Mouse (Mus musculus): ENCODE results near the gene Trmt112.

The Trmt112 gene

DNA sequence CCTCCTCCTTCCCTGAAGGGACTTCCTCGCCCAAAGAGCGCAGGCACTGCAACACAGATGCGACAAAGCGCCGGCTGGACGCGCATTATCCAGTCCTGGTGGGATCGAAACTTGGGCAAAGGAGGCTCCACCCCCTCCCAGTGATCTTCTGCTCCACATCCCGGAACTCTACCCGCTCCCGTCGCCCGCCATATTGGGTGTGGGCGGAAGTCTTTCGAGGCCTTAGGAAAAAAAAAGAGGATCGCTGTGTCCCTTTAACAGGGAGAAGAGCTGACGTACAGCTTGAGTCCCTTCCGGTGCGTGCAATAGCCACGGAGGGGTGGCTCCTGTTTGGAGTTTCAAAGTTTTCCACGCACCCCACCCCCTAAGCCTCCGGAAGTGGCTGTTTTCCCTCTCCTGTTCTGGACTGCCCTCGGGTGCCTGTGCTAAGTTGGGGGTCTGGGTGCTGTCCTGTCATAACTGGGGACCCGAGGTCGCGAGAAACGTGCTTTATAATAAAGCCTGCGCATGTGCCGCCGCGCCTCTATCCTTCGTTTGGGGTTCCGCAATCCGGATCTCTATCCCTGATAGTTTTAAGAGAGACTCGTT lies 42.0 kb downstream of the Trmt112 start:
- DNase-seq = peak; percentile 84

DNA sequence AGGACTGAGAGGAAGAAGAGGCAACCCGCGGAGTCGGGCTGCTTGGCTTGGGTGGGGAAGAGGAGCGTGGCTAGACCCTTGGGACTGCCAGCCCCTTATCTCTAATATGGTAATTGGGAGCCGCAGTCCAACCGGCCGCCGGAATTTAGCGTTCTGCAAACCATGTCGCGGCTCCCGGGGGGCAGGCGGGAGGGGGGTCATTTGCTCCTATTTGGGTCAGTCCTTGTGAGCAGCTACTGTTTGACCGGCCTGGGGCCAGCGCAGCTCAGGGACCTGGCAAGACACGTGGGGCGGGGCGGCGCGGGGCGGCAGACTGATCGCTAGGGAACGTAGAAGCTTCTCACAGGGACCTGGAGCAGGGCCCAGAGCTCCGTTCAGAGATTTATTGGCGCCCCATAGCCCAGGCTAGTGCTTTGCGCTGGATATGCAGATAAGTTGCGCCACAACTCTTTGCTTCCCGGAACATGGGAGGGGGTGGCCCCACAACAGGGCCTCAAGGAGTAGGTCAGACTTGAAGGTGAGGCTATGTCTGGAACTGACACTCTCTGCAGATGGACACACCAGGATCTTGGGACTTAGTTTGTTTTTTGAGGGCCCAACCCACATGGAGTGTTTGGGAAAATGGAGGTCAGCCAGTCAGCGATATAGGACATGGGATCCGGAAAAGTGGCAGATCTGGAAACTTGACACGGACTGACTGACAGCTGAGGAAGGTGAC lies 42.7 kb downstream of the Trmt112 start:
- DNase-seq = peak; percentile 74

DNA sequence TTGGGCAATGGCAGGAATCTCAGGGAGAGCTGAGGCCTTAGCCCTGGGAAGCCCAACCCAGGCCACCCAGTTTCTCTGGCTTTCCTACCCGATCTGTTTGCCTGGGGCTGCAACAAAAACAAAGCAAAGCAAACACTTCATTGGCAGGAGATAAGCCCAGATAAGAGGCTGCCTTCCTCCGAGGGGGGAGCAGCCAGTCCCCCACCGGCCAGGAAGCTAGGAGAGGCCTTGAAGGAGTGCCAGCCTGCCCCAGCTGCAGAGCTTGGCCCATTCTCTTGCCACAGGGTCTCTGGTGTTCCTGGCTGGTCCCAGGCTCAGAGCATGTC lies 43.2 kb downstream of the Trmt112 start:
- peak; percentile 58 for DNase-seq

DNA sequence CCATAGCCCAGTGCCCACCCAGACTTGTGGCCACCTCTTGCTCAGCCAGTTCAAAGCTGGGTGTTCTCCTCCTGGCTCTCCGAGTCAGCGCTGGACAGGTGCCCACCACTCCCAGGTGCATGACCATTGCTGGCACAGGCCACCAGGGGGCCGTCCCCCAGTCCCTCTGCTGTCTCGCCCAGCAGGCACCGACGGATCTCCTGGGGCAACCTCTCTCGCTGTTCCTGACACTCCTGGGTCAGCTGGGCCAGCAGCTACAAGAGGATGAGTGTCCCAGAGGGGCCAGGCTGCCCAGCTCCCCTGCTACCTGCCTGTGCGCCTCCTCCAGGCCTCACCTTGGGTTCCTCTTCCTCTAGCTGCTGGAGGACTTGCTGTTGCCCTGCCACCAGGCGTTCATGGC lies 44.5 kb downstream of the Trmt112 start:
- DNase-seq = peak; percentile 67

DNA sequence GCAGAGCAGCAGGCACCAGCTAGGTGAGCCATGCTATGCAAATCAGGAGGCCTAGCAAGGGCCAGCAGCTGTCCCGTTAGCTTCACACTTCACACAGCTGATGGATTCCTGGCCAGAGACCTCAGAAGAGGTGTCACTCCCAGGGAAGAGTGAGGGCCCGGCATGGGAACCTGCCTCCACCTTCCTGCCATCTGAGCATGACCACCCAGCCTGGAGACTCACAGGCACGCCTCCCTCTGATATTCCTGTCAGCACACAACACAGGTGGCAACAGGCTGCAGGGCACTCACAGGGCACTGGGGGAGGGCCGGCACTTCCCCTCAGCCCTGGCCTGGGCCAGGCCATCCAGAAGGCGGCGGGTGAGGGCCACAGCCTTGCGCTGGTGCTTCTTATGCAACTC lies 45.9 kb downstream of the Trmt112 start:
- no peak for DNase-seq

DNA sequence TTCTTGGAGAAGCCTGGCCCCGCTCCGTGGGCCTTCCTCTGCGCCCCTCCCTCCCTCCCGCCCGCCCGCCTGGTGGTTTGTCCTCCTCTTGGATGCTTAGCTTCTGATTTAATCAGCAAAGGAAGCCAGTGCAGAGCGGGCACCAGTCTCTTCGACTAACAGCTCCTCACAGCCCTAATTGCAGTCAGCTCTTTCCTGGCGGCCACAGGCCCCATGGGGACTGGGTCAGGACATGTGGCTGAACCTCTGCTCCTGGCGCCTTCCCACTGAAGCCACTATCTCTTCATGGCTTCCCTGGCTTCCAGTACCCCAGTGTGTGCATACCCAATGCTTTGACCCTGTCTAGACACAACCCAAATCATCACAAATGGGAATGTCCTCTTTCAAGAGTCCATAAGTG lies 47.0 kb downstream of the Trmt112 start:
- no peak for DNase-seq

Measured in thymus, postnatal 4 days (tissue).